Mouse (Mus musculus) midbrain, embryonic 11.5 days (tissue): ENCODE measurements around the gene Ebpl. TPM values are rescaled to one million over a fixed set of nuclear protein-coding genes. Genes with fewer than 3 reads are reported as not detected.
A peak's percentile ranks its signal among the peaks of the same experiment; 100 is the strongest.

Experiments
- ATAC-seq: fragments of 200-750 bp; cut with Nextera tagmentation; 2 replicates; pipeline ENCODE4 v1.8.0; 2017; ENCODE audit warnings: moderate TSS enrichment, moderate library complexity; ENCODE audit not compliant: low FRiP score
- DNase-seq: peaks from one replicate; pipeline ENCODE4 v3.0.0; 2015; ENCODE audit warnings: low spot score; ENCODE audit errors: missing footprints
- H3K27ac ChIP-seq: fragments of 300-500 bp; sonication (generic); 2 replicates; pipeline ENCODE4 v1.5.1; 2014; ENCODE audit warnings: low read depth, low read length
- H3K27me3 ChIP-seq: fragments of 300-500 bp; sonication (generic); 2 replicates; pipeline ENCODE4 v1.6.1; 2014; ENCODE audit warnings: mild to moderate bottlenecking, low read length, moderate library complexity, mixed read lengths; ENCODE audit not compliant: control insufficient read depth, insufficient read depth
- H3K36me3 ChIP-seq: fragments of 300-500 bp; sonication (generic); 2 replicates; pipeline ENCODE4 v1.6.1; 2014; ENCODE audit warnings: mild to moderate bottlenecking, low read length, moderate library complexity, mixed read lengths; ENCODE audit not compliant: control insufficient read depth, insufficient read depth
- H3K4me1 ChIP-seq: fragments of 300-500 bp; sonication (generic); 2 replicates; pipeline ENCODE4 v1.6.1; 2014; ENCODE audit warnings: low read length; ENCODE audit not compliant: control insufficient read depth, insufficient read depth
- H3K4me2 ChIP-seq: fragments of 300-500 bp; sonication (generic); 2 replicates; pipeline ENCODE4 v1.6.1; 2014; ENCODE audit warnings: mild to moderate bottlenecking, moderate library complexity
- H3K4me3 ChIP-seq: fragments of 300-500 bp; sonication (generic); 2 replicates; pipeline ENCODE4 v1.5.1; 2014; ENCODE audit warnings: low read depth, low read length
- H3K9ac ChIP-seq: fragments of 300-500 bp; sonication (generic); 2 replicates; pipeline ENCODE4 v1.6.1; 2014; ENCODE audit warnings: low read length
- H3K9me3 ChIP-seq: fragments of 300-500 bp; sonication (generic); 2 replicates; pipeline ENCODE4 v1.6.1; 2016; ENCODE audit warnings: low read length; ENCODE audit not compliant: control insufficient read depth
- WGBS: fragments of 180-500 bp; shearing (Covaris S2); extraction: QIAGEN DNeasy Blood & Tissue Kit; methylation state at CpG from one replicate; pipeline ENCODE4 v1.1.7; 2014; 5-methylcytosine and 5-hydroxymethylcytosine counted together
- polyA plus RNA-seq: library from polyadenylated mRNA; unstranded; fragments of >200 nt; fragmentation: Nextera tagmentation; extraction: Ambion mirVana; gene quantifications from 2 replicates; pipeline ENCODE4 v1.2.1, GENCODE M21; 2014

Gene Ebpl
- polyA plus RNA-seq, 1 experiment from 2014 or later: 9.8 TPM

GRCm38 (mm10) chr14:61310963-61311362 lies 49.3 kb downstream of the Ebpl start:
- no peak overlapping the region for H3K27ac ChIP-seq
- no peak for DNase-seq
- no peak for ATAC-seq

GRCm38 (mm10) chr14:61310036-61310772 lies 50.0 kb downstream of the Ebpl start:
- ATAC-seq: no peak
- H3K9ac ChIP-seq: no peak overlapping the region
- H3K27ac ChIP-seq: no peak overlapping the region
- H3K9me3 ChIP-seq: no peaks in the 10 kb centered on the region
- H3K4me3 ChIP-seq: no peak overlapping the region
- no peak for DNase-seq
- H3K4me1 ChIP-seq: no peaks in the 10 kb centered on the region
- no peak overlapping the region for H3K4me2 ChIP-seq
- 65% methylated on average over 7 of the region's 7 CpGs for WGBS
- no peaks in the 10 kb centered on the region for H3K36me3 ChIP-seq
- no peaks in the 10 kb centered on the region for H3K27me3 ChIP-seq

More at GRCm38 (mm10) chr14:61310963-61311362, 49.3 kb downstream of the Ebpl start:
- WGBS: 76% methylated on average over 12 of the region's 12 CpGs
- Histone ChIP-seq H3K4me1 (no peaks in the 10 kb centered on the region), H3K4me3 (no peak overlapping the region), H3K9ac (no peak overlapping the region), H3K36me3 (no peaks in the 10 kb centered on the region), H3K27me3 (no peaks in the 10 kb centered on the region), H3K9me3 (no peaks in the 10 kb centered on the region), H3K4me2 (no peak overlapping the region)

GRCm38 (mm10) chr14:61309593-61309992 lies 50.6 kb downstream of the Ebpl start, which contains the start of gene Arl11:
TSS of gene Arl11 (plus strand) at chr14:61309753.
- WGBS: 75% methylated on average over 6 of the region's 6 CpGs
- no peak within 1 kb of the TSS for H3K27ac ChIP-seq
- DNase-seq: no peak

GRCm38 (mm10) chr14:61303969-61304609 lies 56.1 kb downstream of the Ebpl start:
- Histone ChIP-seq H3K27ac (no peak overlapping the region), H3K9ac (no peak overlapping the region), H3K4me1 (no peaks in the 10 kb centered on the region), H3K36me3 (no peaks in the 10 kb centered on the region), H3K4me3 (no peak overlapping the region), H3K4me2 (no peak overlapping the region), H3K9me3 (no peaks in the 10 kb centered on the region), H3K27me3 (no peaks in the 10 kb centered on the region)
- DNase-seq (no peak), ATAC-seq (no peak)
- WGBS: 81% methylated on average over 4 of the region's 4 CpGs

More at GRCm38 (mm10) chr14:61309593-61309992, 50.6 kb downstream of the Ebpl start, which contains the start of gene Arl11:
- H3K36me3 ChIP-seq: no peaks in the 10 kb centered on the region
- no peak for ATAC-seq
- H3K9ac ChIP-seq: no peak within 1 kb of the TSS
- H3K4me1 ChIP-seq: no peaks in the 10 kb centered on the region
- no peaks in the 10 kb centered on the region for H3K27me3 ChIP-seq
- H3K9me3 ChIP-seq: no peaks in the 10 kb centered on the region
- no peak within 1 kb of the TSS for H3K4me2 ChIP-seq
- H3K4me3 ChIP-seq: no peak within 1 kb of the TSS

- no peaks in the 10 kb centered on the region for H3K9me3 ChIP-seq
- H3K4me3 ChIP-seq: no peak overlapping the region
- no peak overlapping the region for H3K4me2 ChIP-seq
- ATAC-seq: no peak
- H3K27me3 ChIP-seq: no peaks in the 10 kb centered on the region
- no peaks in the 10 kb centered on the region for H3K36me3 ChIP-seq
- H3K27ac ChIP-seq: no peak overlapping the region
- DNase-seq: no peak
- no peaks in the 10 kb centered on the region for H3K4me1 ChIP-seq
- H3K9ac ChIP-seq: no peak overlapping the region
- WGBS: 70% methylated on average over 2 of the region's 2 CpGs
Observed at GRCm38 (mm10) chr14:61302428-61302827, 57.8 kb downstream of the Ebpl start.

- 70% methylated on average over 2 of the region's 2 CpGs for WGBS
- H3K9me3 ChIP-seq: no peaks in the 10 kb centered on the region
- H3K27ac ChIP-seq: no peak overlapping the region
- no peak overlapping the region for H3K4me2 ChIP-seq
- H3K27me3 ChIP-seq: no peaks in the 10 kb centered on the region
- H3K4me3 ChIP-seq: no peak overlapping the region
- H3K36me3 ChIP-seq: no peaks in the 10 kb centered on the region
- ATAC-seq (no peak), DNase-seq (no peak)
- H3K4me1 ChIP-seq: no peaks in the 10 kb centered on the region
- H3K9ac ChIP-seq: no peak overlapping the region
Observed at GRCm38 (mm10) chr14:61301323-61301722, 58.9 kb downstream of the Ebpl start.

- no peak for DNase-seq
- Histone ChIP-seq H3K36me3 (no peaks in the 10 kb centered on the region), H3K4me3 (no peak overlapping the region), H3K4me1 (no peaks in the 10 kb centered on the region), H3K9ac (no peak overlapping the region), H3K9me3 (no peaks in the 10 kb centered on the region), H3K27ac (no peak overlapping the region), H3K27me3 (no peaks in the 10 kb centered on the region), H3K4me2 (no peak overlapping the region)
- WGBS: 88% methylated on average over 6 of the region's 6 CpGs
- no peak for ATAC-seq
Observed at GRCm38 (mm10) chr14:61299810-61300209, 60.4 kb downstream of the Ebpl start.

GRCm38 (mm10) chr14:61294738-61295079 lies 65.5 kb downstream of the Ebpl start:
- Histone ChIP-seq H3K9me3 (no peaks in the 10 kb centered on the region), H3K9ac (no peak overlapping the region), H3K4me1 (no peaks in the 10 kb centered on the region), H3K4me3 (no peak overlapping the region), H3K4me2 (no peak overlapping the region), H3K27ac (no peak overlapping the region), H3K36me3 (no peaks in the 10 kb centered on the region), H3K27me3 (no peaks in the 10 kb centered on the region)
- DNase-seq: peak; percentile 97
- no peak for ATAC-seq
- WGBS: 17% methylated on average over 6 of the region's 6 CpGs

- Histone ChIP-seq H3K27me3 (no peaks in the 10 kb centered on the region), H3K27ac (no peak overlapping the region), H3K4me2 (no peak overlapping the region), H3K9me3 (no peaks in the 10 kb centered on the region), H3K4me3 (no peak overlapping the region), H3K36me3 (no peaks in the 10 kb centered on the region), H3K9ac (no peak overlapping the region), H3K4me1 (no peaks in the 10 kb centered on the region)
- WGBS: 48% methylated on average over 16 of the region's 16 CpGs
- ATAC-seq: no peak
- DNase-seq: no peak
Observed at GRCm38 (mm10) chr14:61293884-61294737, 66.1 kb downstream of the Ebpl start.
